Mouse (Mus musculus): ENCODE measurements at regions not wholly inside any gene's neighbourhood (a gene's known extent, or its start where the extent isn't known, plus 50 kb on each side); places are given as distances from the start of the nearest gene placed in this dataset.
A peak's percentile ranks its signal among the peaks of the same experiment; 100 is the strongest.

DNA sequence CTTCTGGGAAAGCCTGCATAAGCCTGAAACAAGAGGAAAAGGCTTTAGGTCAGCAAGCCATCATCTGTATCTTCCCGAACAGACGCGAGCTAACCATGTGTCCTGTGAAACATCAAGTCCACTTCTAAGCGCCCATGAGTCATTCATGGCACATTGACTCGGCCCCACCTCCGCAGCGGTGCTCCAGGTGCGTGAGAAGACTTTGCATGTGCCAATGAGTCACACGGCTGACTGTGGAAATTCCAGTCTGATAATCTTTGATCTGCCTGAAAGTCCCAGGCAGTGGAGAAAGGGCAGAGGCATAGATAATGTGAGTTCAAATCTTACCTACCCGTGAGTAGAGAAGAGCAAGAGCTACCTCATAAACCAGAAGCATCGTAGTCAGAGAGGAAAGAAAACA, 137.8 kb downstream of the Pfkfb3 start:
- no peaks in the 10 kb centered on the region for H3K36me3 ChIP-seq (ENCODE audit: control insufficient read depth, insufficient read depth, low read length, poor library complexity, severe bottlenecking)
- TF ChIP-seq ZNF384 (IDR thresholded peaks at IDR 0.05; ENCODE audit: low read depth, low read length) (no peak), MAFK (IDR thresholded peaks at IDR 0.05; ENCODE audit: insufficient read depth, low read depth, low read length) (no peak), HCFC1 (IDR thresholded peaks at IDR 0.05; ENCODE audit: borderline replicate concordance, insufficient read depth, low read length) (no peak)
- H3K4me3 ChIP-seq (ENCODE audit: insufficient read depth in 1 of 2, low read depth in 1 of 2, low read length in 2 of 2, poor library complexity in 1 of 2, severe bottlenecking in 1 of 2): no peak overlapping the region
- H3K4me1 ChIP-seq (ENCODE audit: control insufficient read depth in 2 of 2, insufficient read depth in 2 of 2, low read length in 2 of 2, poor library complexity in 1 of 2): no peaks in the 10 kb centered on the region
- no peak overlapping the region for H3K9ac ChIP-seq (ENCODE audit: insufficient read depth, low read depth, low read length, poor library complexity, severe bottlenecking)
- H3K9me3 ChIP-seq (ENCODE audit: control insufficient read depth, insufficient read depth, low read depth, low read length): no peaks in the 10 kb centered on the region
- in situ Hi-C loops (cut with MboI; ENCODE audit: low sequenced_read_pairs in 2 of 2, unreplicated experiment in 2 of 2): no loop called here
- H3K27ac ChIP-seq (ENCODE audit: insufficient read depth, low read depth, low read length, poor library complexity, severe bottlenecking): no peak overlapping the region
- DNase-seq (ENCODE audit: low read depth, low spot score): no peak

DNA sequence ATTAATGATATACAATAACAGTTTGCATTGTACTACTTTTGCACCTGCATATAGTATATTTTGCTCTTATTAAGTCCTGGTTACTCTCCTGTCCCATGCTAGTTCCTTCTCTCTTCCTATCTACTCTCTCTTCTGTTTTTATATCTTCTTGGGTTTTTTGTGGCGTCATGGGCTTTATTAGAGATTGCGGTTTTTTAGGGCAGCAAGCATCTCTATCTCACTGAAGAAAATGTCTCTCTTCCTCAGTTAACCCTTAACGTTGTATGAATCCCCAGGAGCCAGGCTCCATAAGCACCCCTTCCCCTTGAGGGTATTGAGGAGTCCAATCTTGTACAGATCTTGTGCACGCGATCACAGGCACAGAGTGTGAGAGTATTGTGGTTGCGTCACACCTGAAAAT, 141.4 kb downstream of the Pfkfb3 start:
- TF ChIP-seq MAFK (IDR thresholded peaks at IDR 0.05; ENCODE audit: insufficient read depth, low read depth, low read length) (no peak), CHD2 (IDR thresholded peaks at IDR 0.05; ENCODE audit: low read depth, low read length) (no peak), HCFC1 (IDR thresholded peaks at IDR 0.05; ENCODE audit: borderline replicate concordance, insufficient read depth, low read length) (no peak), ZC3H11A (IDR thresholded peaks at IDR 0.05; ENCODE audit: borderline replicate concordance, low read depth, low read length) (no peak), ZNF384 (IDR thresholded peaks at IDR 0.05; ENCODE audit: low read depth, low read length) (no peak)

DNA sequence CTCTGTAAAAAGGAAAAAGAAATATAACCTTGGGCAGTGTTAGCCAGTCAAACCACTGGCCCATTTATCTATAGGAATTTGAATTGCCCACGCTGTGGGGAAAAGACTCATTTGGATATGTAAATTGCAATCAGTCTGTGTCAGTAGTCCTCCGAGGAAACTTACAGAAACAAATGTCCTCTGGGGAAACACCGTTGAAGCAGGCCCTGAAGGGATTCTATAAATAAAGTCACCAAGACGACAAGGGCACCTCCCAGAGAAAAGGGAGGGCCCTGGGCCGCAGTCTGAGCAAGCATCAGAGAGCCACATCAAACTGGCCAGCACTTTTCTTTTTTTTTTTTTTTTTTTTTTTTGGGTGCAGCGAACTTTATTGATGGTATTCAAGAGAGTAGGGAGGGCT, 145.4 kb downstream of the Pfkfb3 start:
- H3K9ac ChIP-seq (ENCODE audit: insufficient read depth, low read depth, low read length, poor library complexity, severe bottlenecking): no peak overlapping the region
- H3K36me3 ChIP-seq (ENCODE audit: control insufficient read depth, insufficient read depth, low read length, poor library complexity, severe bottlenecking): no peaks in the 10 kb centered on the region
- H3K4me3 ChIP-seq (ENCODE audit: insufficient read depth in 1 of 2, low read depth in 1 of 2, low read length in 2 of 2, poor library complexity in 1 of 2, severe bottlenecking in 1 of 2): no peak overlapping the region
- in situ Hi-C loops (cut with MboI; ENCODE audit: low sequenced_read_pairs in 2 of 2, unreplicated experiment in 2 of 2): no loop called here
- no peaks in the 10 kb centered on the region for H3K9me3 ChIP-seq (ENCODE audit: control insufficient read depth, insufficient read depth, low read depth, low read length)
- no peak overlapping the region for H3K27ac ChIP-seq (ENCODE audit: insufficient read depth, low read depth, low read length, poor library complexity, severe bottlenecking)
- H3K4me1 ChIP-seq (ENCODE audit: control insufficient read depth in 2 of 2, insufficient read depth in 2 of 2, low read length in 2 of 2, poor library complexity in 1 of 2): no peaks in the 10 kb centered on the region
- TF ChIP-seq ZNF384 (IDR thresholded peaks at IDR 0.05; ENCODE audit: low read depth, low read length) (peak; percentile 15; the same call in 1 of the 2 replicates), CHD2 (IDR thresholded peaks at IDR 0.05; ENCODE audit: low read depth, low read length) (no peak)
- no peak for DNase-seq (ENCODE audit: low read depth, low spot score)

More for the DNA sequence above, 141.4 kb downstream of the Pfkfb3 start:
- no peak overlapping the region for H3K4me3 ChIP-seq (ENCODE audit: insufficient read depth in 1 of 2, low read depth in 1 of 2, low read length in 2 of 2, poor library complexity in 1 of 2, severe bottlenecking in 1 of 2)
- in situ Hi-C loops (cut with MboI; ENCODE audit: low sequenced_read_pairs in 2 of 2, unreplicated experiment in 2 of 2): no loop called here
- H3K9ac ChIP-seq (ENCODE audit: insufficient read depth, low read depth, low read length, poor library complexity, severe bottlenecking): no peak overlapping the region
- no peaks in the 10 kb centered on the region for H3K4me1 ChIP-seq (ENCODE audit: control insufficient read depth in 2 of 2, insufficient read depth in 2 of 2, low read length in 2 of 2, poor library complexity in 1 of 2)
- H3K36me3 ChIP-seq (ENCODE audit: control insufficient read depth, insufficient read depth, low read length, poor library complexity, severe bottlenecking): no peaks in the 10 kb centered on the region
- DNase-seq (ENCODE audit: low read depth, low spot score): no peak
- H3K9me3 ChIP-seq (ENCODE audit: control insufficient read depth, insufficient read depth, low read depth, low read length): no peaks in the 10 kb centered on the region
- no peak overlapping the region for H3K27ac ChIP-seq (ENCODE audit: insufficient read depth, low read depth, low read length, poor library complexity, severe bottlenecking)

DNA sequence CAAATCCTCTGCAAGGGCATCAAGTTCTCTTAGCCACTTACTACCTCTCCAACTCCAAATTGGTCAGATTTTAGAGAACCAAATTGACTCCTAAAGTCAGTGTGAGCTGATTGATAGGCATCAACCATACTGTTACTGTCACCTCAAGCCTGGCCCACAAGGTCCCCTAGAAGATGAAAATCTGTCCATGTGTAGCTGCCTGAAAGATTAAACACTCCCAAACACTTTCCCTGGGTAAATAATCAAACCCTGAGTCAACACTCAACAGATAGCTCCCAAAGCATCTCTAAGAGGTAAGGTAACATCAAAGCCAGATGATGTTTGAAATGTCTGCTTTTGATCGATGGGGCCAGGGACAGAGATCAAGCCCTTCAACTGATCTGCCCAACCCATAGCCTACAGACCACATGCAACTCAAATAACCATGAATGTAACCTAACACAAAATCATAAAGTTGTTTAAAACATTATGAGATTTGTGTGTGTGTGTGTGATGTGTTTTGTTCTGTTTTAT, 147.7 kb downstream of the Pfkfb3 start:
- Histone ChIP-seq H3K9ac (ENCODE audit: insufficient read depth, low read depth, low read length, poor library complexity, severe bottlenecking) (no peak overlapping the region), H3K27ac (ENCODE audit: insufficient read depth, low read depth, low read length, poor library complexity, severe bottlenecking) (no peak overlapping the region), H3K9me3 (ENCODE audit: control insufficient read depth, insufficient read depth, low read depth, low read length) (no peaks in the 10 kb centered on the region), H3K36me3 (ENCODE audit: control insufficient read depth, insufficient read depth, low read length, poor library complexity, severe bottlenecking) (no peaks in the 10 kb centered on the region), H3K4me3 (ENCODE audit: insufficient read depth in 1 of 2, low read depth in 1 of 2, low read length in 2 of 2, poor library complexity in 1 of 2, severe bottlenecking in 1 of 2) (no peak overlapping the region), H3K4me1 (ENCODE audit: control insufficient read depth in 2 of 2, insufficient read depth in 2 of 2, low read length in 2 of 2, poor library complexity in 1 of 2) (no peaks in the 10 kb centered on the region)
- in situ Hi-C loops (cut with MboI; ENCODE audit: low sequenced_read_pairs in 2 of 2, unreplicated experiment in 2 of 2): no loop called here
- TF ChIP-seq CHD2 (IDR thresholded peaks at IDR 0.05; ENCODE audit: low read depth, low read length) (no peak), ZNF384 (IDR thresholded peaks at IDR 0.05; ENCODE audit: low read depth, low read length) (no peak), MAFK (IDR thresholded peaks at IDR 0.05; ENCODE audit: insufficient read depth, low read depth, low read length) (no peak), HCFC1 (IDR thresholded peaks at IDR 0.05; ENCODE audit: borderline replicate concordance, insufficient read depth, low read length) (no peak), ZC3H11A (IDR thresholded peaks at IDR 0.05; ENCODE audit: borderline replicate concordance, low read depth, low read length) (no peak)
- DNase-seq (ENCODE audit: low read depth, low spot score): no peak

DNA sequence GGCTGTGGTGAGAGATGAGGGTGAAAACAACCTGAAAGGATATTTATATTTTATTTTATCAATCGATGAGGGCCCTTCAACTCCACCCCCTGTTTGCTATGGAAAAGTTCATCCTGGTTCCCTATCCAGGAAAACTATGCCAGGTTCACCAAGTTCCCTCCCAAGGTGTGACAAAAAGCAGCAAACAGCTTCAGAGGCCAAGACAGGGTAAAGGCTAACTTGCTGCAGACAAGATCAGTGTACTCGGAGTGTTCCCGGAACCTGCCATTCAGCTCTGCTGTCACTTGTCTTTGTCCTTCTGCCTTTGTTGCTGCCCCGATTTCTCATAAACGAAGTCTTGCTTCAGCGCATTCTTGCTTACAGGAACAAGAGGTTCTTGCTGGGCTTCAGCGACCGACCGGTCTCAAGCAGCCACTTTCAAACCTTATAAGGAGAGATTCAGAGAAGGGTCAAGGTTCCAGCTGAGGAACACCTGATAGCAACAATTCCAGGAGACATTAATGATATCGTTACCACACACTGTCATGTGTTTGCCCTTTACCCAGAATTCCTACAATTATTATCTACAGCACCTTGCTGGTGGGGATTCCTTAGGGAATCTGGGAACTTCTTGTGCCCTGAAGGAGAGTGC, 151.5 kb downstream of the Pfkfb3 start:
- in situ Hi-C loops (cut with MboI; ENCODE audit: low sequenced_read_pairs in 2 of 2, unreplicated experiment in 2 of 2): no loop called here
- H3K9ac ChIP-seq (ENCODE audit: insufficient read depth, low read depth, low read length, poor library complexity, severe bottlenecking): no peak overlapping the region
- no peak overlapping the region for H3K4me3 ChIP-seq (ENCODE audit: insufficient read depth in 1 of 2, low read depth in 1 of 2, low read length in 2 of 2, poor library complexity in 1 of 2, severe bottlenecking in 1 of 2)
- no peaks in the 10 kb centered on the region for H3K9me3 ChIP-seq (ENCODE audit: control insufficient read depth, insufficient read depth, low read depth, low read length)
- no peak overlapping the region for H3K27ac ChIP-seq (ENCODE audit: insufficient read depth, low read depth, low read length, poor library complexity, severe bottlenecking)
- DNase-seq (ENCODE audit: low read depth, low spot score): no peak
- TF ChIP-seq ZNF384 (IDR thresholded peaks at IDR 0.05; ENCODE audit: low read depth, low read length) (no peak), CHD2 (IDR thresholded peaks at IDR 0.05; ENCODE audit: low read depth, low read length) (no peak), MAFK (IDR thresholded peaks at IDR 0.05; ENCODE audit: insufficient read depth, low read depth, low read length) (no peak), HCFC1 (IDR thresholded peaks at IDR 0.05; ENCODE audit: borderline replicate concordance, insufficient read depth, low read length) (no peak), ZC3H11A (IDR thresholded peaks at IDR 0.05; ENCODE audit: borderline replicate concordance, low read depth, low read length) (no peak)
- H3K4me1 ChIP-seq (ENCODE audit: control insufficient read depth in 2 of 2, insufficient read depth in 2 of 2, low read length in 2 of 2, poor library complexity in 1 of 2): no peaks in the 10 kb centered on the region
- H3K36me3 ChIP-seq (ENCODE audit: control insufficient read depth, insufficient read depth, low read length, poor library complexity, severe bottlenecking): no peaks in the 10 kb centered on the region
